Mouse (Mus musculus): Measurements from ENCODE around the gene Cdh18. TPM values are rescaled to one million over a fixed set of nuclear protein-coding genes. Genes with fewer than 3 reads are reported as not detected.

Cdh18 gene
- polyA plus RNA-seq (2012; rRNA removed), result 0.43 and 1.1 TPM in 2 replicates

DNA sequence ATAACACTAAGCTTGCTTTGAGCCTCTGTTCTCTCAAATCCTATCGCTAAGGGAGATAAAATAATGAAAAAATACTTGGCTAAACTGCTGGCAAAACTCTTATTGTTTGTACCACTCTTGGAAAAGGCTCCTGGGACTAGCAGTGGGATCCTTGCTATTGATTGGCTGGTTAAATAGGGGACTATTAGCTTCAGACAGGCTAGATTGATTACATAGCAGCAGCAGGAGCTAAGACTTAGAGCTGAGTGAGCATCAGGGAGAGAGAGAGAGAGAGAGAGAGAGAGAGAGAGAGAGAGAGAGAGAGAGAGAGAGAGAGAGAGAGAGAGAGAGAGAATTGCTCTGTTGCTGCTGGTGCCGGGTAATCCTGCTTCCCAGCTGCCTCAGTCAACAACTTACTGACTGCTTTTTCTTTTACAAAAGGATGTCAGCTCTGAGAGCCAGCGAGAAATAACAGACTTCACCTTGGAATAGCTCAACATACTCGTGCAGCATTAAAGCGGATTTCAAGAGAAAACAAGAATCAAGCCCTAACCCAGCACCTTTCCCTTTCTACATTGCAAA lies at the start of gene Cdh18:
TSS of gene Cdh18 (plus strand) at position 312 of the 561 bp plus-strand sequence.

